Mouse (Mus musculus) gastrocnemius, postnatal 25 days (tissue): ENCODE measurements at regions not wholly inside any gene's neighbourhood (a gene's known extent, or its start where the extent isn't known, plus 50 kb on each side); places are given as distances from the start of the nearest gene placed in this dataset.

Source experiments
- DNase-seq: peaks from one replicate; pipeline ENCODE4 v3.0.0; 2022

- no peak for DNase-seq
Observed at GRCm38 (mm10) chr17:7467638-7468037, 82.4 kb upstream of the Unc93a2 start.

GRCm38 (mm10) chr17:7464901-7465300 lies 79.6 kb upstream of the Unc93a2 start:
- DNase-seq = no peak

- no peak for DNase-seq
Observed at GRCm38 (mm10) chr17:7461164-7461563, 75.9 kb upstream of the Unc93a2 start.

GRCm38 (mm10) chr17:7456939-7457338 lies 71.7 kb upstream of the Unc93a2 start:
- DNase-seq = peak; percentile 63

GRCm38 (mm10) chr17:7443822-7444221 lies 58.6 kb upstream of the Unc93a2 start:
- no peak for DNase-seq

- no peak for DNase-seq
Observed at GRCm38 (mm10) chr17:7435075-7435474, 49.8 kb upstream of the Unc93a2 start.
